Mouse (Mus musculus) embryo, embryonic 9.5 days (tissue): ENCODE data around the gene Gmfb.

Experiments used
- DNase-seq: peaks from one replicate; pipeline ENCODE4 v3.0.0-alpha.2; 2017; ENCODE audit errors: extremely low spot score

Gmfb gene

GRCm38 (mm10) chr14:46803259-46803658 is 18.8 kb downstream of the Gmfb start:
- no peak for DNase-seq

DNA sequence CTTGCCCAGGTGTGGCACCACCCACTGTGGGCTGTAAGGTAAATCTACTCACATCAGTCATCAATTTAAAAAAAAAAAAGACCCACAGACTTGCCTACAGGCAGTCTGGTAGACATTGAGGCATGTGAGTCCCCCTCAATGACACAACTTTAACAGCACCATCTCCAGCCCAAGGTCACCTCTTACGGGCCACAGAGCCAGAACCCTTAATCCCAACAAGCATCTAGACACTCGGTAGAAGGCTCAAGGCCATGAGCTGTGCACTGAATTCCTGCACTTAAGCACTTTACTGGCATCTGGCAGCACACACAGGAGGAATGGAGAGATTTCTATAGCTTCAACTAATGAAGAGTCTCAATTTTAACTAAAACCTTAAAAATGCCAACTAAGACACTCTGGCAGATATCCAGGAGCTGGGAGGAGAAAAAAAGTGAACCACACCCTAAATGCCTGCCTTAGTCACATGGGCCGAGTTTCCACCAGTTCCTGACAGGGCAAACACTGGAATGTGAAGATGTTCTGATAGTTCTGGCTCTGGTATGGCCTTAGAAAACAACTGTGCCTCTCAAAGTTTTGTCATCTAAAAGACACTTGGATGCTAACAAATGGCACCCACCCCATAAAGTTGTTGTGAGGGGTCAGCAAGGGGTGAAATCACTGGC is 21.2 kb downstream of the Gmfb start:
- no peak for DNase-seq

DNA sequence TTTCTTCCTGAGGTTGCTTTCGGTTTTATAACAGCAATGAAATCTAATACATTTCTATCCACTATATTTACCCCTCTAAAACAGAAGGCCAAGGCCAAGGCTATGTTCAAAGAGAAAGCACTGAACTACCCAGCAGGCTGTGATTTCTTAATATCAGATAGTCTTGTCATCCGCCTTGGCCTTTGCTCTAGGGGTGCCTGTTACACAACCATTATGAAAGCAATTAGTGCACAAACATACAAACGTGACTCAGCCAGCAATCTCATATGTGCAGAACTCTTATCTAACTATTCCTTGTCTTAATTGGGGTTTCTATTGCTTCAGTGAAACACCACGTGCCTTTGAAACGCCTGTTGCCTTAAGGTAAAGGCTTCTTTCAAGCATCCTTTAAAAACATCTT is 27.9 kb downstream of the Gmfb start:
- DNase-seq = no peak

DNA sequence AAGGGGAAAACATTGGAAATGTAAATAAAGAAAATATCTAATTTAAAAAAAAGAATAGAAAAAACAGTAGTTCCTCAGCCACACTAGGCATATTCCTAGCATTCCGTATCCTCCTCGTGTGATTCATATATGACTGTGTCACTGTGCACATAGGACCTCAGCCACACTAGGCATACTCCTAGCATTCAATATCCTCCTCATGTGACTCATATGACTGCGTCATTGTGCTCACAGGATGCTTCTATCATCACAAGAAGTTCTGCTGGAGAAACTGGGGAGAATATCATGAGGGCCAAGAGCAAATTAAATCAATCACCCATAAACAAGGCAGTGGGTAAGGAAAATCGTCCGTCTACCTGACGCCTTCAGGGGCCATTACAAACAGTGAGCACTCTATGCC is 31.3 kb downstream of the Gmfb start:
- DNase-seq = no peak

GRCm38 (mm10) chr14:46790303-46790702 is 31.7 kb downstream of the Gmfb start:
- DNase-seq = no peak

DNA sequence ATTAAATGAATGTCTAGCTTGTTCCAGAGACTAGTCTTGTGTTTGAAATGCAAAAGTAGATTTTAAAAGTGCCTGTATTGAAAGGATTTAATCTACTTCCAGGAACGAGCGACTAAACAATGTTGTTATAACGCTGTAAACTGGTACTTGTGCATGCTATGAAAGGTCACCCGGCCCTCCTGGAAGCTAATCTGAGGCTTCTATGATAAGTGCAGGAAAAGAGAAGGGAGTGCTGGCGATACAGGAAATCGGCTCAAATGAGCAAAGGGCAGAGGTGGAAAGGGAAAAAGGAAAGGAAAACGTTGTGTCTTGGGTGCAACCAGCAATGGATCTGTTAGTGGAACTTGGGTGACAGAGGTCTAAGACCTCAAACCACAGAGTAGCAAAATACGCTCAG is 33.5 kb downstream of the Gmfb start:
- no peak for DNase-seq

DNA sequence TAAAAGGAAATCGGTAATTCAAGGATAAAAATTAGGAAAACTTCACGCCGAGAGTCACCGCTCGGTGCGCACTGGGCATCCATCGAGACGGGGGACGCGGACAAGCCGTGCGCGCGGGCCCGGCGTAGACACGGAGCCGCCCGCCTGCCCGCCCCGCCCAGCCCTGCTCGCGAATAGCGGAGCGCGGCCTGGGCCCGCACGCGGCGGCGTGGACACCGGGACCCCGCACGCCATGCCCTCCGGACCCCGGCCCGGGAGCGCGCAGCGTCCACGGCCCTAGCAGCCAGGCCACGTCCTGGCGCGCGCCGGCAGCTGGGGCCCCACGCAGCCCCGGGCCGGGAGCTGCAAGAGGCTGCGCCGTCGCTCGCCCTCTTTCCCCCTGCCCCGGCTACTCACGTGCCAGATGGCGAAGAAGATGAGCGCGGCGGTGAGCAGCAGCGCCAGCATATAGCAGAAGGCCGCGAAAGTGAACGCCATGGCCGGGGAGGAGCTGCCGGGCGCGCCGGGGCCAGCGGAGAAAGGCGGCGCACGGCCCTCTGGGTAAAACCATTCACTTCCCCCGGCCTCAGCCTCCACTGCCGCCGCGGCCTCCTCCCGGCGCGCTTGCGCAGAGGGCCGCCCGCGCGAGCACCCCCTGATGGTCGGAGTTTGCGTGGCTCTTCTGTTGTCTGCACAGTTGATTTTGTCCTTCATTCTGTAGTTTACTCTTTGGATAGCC is 34.1 kb downstream of the Gmfb start, which contains the start of gene Cnih1:
TSS of gene Cnih1 (minus strand) at position 625 of the 718 bp plus-strand sequence.
- peak; percentile 92 for DNase-seq

- no peak for DNase-seq
These were observed 34.6 kb downstream of the Gmfb start for GRCm38 (mm10) chr14:46787454-46787786.

GRCm38 (mm10) chr14:46785247-46785646 is 36.8 kb downstream of the Gmfb start:
- no peak for DNase-seq

DNA sequence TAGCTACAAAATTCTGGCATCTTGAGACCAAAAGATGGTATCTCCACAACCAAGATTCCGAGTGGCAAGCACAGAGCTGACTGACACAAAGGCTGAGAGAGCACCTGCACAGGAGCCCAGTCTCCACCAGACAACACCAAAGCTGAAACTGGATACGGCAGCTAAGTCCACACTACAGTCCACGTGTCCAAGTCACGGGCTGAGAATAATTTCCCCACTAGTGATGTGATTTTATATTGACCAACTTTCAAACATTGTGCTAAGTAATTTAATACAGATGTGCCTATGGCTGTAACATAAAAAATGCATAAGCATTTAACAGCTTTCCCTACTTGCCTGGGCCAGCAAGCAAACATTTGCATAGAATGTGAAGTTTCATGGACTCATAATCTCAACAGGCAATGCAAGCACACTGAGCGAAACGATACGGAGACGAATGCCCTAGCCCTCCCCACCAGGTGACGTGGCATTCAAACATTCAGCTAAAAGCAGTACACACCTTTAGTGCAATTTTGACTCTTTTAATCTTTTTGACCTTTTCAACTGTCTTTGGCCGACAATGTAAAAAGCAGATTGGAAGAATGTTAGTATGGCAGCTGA is 38.6 kb downstream of the Gmfb start:
- no peak for DNase-seq

DNA sequence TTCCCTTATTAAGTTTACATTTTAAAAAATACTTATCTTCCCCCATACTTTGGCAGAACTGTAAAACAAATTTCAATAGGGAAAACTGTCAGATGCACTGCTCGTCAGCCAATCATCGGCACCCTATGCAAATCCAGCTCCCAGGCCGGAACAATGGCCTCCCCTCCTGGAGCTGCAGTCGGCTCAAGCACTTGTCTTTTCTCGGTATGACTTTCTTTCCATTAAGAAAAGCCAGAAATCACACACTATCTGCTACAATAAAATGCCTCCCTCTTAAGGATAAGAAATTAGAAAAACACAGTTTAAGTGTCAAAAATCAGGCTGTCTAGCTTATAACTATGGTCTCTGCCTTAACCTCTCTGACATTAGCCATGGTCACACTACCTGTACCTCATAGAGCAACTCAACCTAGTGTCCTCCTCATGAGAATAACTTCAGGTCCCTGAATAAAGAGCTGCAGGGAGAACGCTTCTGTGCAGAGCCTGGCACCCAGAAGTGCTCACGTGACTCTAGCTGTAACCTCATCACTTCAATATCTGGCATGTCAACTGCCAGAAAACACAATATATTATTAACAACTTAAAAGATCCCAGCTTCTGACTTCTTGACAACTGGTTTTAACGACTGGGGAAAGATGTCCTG is 39.7 kb downstream of the Gmfb start:
- DNase-seq = no peak

DNA sequence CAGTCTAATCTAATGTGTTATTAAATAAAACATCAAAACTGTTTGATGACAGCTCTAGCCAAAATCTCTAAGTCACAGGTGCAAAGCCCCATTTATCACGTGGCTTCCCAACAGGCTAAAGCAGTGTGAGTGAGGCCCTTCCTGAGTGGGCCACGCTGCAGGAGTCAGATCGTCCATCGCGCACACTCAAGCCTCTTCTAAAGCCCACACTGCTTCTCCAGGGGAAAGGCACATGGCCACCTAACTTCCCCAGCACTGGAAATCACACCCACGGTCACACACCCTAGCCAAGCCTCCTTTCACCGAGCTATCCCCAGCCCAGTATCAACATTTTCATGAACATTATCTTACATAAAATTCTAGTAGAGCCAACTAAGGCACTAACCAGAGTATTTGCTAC is 41.0 kb downstream of the Gmfb start:
- no peak for DNase-seq

DNA sequence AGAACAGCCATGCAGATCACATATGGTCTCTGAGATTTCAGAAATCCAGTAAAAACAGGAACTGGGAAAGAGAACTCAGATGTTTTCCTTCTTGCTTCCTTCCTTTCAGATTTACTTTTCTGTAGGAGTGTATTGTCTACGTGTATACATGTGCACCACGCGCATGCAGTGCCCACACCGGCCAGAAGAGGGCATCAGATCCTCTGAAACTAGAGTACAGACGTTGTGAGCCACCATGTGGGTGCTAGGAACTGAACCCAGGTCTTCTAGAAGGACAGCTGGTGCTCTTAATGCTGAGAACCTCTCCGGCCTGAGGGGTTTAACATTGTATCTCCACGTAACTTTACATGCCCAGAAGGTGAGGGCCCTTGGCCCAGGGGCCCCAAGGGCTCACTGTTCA is 42.8 kb downstream of the Gmfb start:
- DNase-seq = no peak

DNA sequence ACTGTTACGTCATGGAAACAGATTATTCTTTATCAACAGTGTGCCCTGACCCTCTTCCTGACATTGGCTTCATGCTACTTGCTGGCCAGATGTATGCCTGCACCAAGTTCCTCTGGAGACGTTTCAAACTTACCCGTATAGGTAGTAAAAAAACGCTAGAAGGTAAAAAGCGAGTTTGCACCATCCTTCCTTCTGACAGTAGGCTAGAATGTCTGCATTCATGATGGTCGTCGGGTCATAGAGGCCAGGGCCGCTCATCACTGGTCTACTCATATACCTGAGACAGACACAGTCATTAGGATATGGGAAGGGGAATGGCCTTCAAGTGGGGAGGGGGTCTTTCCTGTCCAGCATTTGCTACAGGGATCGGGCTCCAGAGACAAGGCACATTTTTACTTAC is 43.3 kb downstream of the Gmfb start:
- DNase-seq = no peak

- DNase-seq = no peak
These were observed 52.0 kb downstream of the Gmfb start for GRCm38 (mm10) chr14:46770036-46770435.

GRCm38 (mm10) chr14:46767116-46767515 is 54.9 kb downstream of the Gmfb start:
- DNase-seq = no peak

DNA sequence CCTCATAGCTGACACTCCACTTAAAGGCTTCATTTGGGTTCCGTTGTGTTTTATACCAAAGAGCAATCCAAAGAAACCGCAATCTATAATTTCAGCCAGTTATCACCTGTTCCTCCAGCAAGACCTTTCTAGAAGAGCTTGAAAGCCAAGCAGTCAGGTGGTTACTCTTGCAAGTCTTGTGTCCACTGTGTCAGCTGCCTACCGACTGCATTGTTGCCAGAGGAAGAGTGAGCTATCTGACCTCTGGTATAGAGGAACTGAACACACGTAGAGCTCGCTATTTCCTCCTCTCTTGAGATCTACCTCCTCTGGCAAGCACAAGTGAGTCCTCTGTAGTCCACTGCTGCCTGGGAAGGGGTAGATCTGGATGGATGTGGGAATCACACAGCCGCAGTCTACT is 60.9 kb downstream of the Gmfb start:
- DNase-seq = no peak

DNA sequence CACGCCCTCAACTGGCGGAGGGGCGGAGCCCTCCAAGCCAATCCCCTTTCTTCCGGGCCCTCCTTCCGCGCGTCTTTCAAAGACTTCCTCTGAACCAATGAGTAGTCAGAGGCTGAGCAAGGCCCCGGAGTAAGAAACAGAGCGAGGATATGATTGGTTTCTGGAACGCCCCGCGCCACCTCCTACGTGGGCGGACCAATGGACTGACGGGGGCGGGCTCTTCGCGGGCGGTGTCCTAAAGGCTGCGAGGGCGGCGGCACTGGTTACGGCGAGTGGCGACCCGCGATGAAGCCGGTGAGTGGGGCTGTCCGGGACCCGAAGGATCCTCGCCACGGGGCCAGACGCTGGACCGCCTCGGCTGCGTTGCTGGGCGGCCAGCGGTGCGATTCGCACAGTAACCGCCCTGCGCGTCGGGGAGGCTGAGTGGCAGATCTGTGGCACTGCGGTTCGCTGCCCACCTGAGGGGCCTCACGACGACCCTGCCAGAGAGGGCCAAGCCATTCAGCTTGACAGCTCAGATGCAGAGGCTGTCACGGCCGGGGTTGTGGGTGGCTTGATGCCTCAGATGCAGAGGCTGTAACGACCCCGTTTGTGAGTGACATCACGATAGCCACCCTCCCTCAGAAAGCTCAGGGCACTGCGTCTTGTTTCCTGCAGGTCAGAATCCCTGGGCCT is 61.5 kb downstream of the Gmfb start, which contains the start of gene Cdkn3:
TSS of gene Cdkn3 (plus strand) at position 187 of the 675 bp plus-strand sequence.
- DNase-seq = peak; percentile 90

DNA sequence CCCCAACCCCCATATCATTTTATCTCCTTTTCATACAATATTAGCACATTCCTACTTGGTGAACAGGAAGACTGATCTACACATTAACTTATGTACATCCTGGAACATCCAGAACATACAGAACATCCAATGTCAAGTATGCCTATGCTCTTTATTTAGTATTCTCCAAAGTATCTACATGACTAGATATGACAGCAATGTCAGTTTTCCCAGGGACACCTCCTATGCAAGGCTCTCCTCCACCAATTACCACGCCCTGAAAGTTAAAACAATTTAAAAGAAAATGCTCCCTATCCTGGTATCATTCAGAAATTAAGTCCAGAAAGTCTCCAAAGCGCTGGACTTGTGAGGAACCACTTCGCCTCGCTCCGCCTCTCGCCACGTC is 62.1 kb downstream of the Gmfb start:
- DNase-seq = no peak
